Mouse (Mus musculus) heart, postnatal 14 days (tissue): ENCODE measurements around the gene Map7. TPM values are rescaled to one million over a fixed set of nuclear protein-coding genes. Genes with fewer than 3 reads are reported as not detected.

ENCODE experiments used
- DNase-seq, 2 experiments: peaks; one replicate each; pipeline ENCODE4 v3.0.0; 2021 to 2022
- intact Hi-C: fragments of 180-260 bp; cut with DNase I; formaldehyde crosslinking; loops from one replicate; pipeline ENCODE4 v1.15.1; 2025
- total RNA-seq, 2 experiments: library from RNA; stranded (reverse); gene quantifications; 2 replicates each; pipeline ENCODE4 v1.2.3; 2021

Gene Map7
- total RNA-seq, 2 experiments from 2014 or later, result 17.4 to 20.9 TPM

DNA sequence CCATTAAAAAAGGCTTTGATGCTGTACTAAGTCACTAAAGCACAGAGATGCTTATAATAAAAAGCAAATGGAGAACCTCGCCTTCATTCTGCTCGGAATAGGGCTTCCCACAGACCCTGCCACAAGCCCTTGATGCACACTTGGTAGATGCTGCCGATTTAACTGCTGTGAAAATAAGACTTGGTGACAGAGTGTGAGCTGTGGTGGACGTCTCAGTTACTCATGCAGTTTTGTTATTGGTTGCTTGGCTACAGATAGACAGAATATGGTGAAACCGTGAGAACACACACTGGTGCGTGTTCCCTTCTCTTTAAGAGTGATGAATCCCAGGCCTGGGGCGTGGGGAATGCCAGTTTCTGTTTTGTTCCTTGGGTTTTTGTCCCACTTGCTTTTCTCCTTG lies 120.7 kb downstream of the Map7 start:
- DNase-seq, result no peak
- intact Hi-C loops, result no loop called here

DNA sequence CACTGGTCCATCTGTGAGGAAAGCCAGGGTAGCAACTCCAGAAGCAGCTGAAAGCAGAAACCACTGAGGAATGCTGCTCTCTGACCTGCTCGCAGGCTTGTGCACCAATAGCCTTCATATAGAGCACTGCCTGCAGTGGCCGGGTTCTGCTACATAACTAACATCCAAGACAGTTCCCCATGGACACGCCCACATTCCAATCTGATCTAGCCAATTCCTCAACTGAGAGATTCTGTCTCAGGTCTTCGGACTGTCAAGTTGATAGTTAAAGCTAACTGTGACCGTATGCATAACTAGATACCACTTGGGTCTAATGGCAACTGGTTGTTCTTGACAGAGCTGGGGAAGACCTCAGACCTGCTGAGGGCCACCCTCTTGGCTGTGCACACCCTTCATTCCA lies 124.1 kb downstream of the Map7 start:
- intact Hi-C loops, result no loop called here
- DNase-seq, result no peak

DNA sequence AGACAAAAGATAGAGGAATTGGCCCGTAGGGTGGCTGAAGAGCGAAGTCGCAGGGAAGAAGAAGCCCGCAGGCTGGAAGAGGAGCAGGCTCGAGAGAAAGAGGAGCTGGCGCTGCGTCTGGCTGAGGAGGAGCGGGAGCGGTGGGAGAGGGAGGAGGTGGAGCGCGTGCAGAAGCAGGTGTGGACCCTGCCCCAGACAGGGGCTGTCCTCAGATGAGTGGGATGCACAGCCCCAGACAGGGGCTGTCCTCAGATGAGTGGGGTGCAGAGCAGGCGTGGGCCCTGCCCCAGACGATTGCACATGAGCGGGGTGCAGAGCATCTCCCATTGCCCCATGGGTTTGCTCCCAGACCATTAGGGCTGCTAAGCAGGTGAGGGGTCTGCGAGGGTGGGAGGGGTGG lies 125.0 kb downstream of the Map7 start:
- intact Hi-C loops, result no loop called here
- DNase-seq, result no peak

DNA sequence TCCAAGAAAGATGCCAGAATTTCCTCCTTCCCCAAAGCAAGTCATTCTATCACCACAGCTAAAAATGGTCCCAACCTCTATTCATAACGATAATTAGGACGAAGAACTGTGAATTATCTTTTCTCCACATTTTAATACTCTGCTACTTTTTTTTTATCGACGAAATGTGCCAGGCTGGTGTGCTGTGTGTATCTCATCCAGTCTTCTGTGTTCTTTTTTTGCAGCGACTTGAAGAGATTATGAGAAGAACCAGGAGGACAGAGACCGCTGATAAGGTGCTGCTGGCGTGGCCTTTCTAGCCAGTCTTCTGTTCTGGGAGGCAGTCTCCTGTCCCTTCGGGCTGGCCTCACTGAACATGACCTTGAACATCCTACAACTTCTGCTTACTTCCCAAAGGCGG lies 125.8 kb downstream of the Map7 start:
- no peak for DNase-seq
- intact Hi-C loops, result no loop called here

DNA sequence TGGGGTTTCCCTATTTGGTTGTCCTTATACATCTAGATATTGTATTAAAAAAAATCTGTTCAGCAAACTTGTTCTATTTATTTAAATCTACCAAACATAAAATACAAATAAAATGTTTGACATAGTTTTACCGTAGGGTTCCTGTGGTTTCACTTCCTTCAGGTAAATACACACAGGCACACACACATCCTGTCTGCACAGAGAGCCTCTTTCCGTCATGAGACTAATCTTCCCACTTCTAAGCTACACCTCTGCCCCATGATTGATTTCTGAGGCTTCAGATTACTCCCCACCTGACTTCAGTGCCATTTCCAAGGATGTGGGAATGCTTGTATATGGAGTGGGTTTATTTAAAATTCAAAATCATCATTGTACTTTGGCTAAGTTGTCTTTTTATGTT lies 133.2 kb downstream of the Map7 start:
- intact Hi-C loops, result no loop called here
- no peak for DNase-seq

DNA sequence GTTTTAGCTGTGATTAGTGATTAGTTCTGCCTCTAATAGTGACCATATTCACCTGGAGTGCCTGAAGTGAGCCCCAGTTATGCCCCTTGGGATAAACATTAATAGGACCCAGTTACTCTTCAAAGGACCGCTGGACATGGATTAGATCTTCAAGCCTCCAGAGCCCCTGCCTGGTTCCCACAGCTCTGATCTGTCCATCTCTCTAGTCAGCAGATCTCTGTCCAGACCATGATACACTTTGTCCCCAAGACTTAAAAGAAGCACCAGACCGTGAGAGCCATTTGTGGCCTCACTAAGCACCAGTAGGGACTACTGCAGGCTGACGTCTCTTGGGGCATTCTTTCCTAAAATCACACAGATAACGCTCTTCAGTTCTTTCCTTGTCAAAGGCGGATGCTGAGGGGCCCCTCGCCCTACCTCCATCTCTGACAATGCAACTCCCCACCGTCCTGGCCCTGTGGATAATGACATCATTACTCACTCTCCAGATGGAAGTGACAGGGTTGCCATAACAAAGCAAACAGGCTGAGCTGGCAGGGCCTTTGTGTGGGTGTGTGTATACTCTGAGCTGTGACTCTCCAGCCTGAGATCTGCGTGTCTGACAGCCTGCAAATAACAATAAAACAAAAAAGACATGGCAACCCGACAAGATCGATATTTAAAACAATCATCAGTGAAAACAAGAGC lies 137.2 kb downstream of the Map7 start:
- peak; percentile 17 to 18 for DNase-seq
- intact Hi-C loops, result no loop called here

DNA sequence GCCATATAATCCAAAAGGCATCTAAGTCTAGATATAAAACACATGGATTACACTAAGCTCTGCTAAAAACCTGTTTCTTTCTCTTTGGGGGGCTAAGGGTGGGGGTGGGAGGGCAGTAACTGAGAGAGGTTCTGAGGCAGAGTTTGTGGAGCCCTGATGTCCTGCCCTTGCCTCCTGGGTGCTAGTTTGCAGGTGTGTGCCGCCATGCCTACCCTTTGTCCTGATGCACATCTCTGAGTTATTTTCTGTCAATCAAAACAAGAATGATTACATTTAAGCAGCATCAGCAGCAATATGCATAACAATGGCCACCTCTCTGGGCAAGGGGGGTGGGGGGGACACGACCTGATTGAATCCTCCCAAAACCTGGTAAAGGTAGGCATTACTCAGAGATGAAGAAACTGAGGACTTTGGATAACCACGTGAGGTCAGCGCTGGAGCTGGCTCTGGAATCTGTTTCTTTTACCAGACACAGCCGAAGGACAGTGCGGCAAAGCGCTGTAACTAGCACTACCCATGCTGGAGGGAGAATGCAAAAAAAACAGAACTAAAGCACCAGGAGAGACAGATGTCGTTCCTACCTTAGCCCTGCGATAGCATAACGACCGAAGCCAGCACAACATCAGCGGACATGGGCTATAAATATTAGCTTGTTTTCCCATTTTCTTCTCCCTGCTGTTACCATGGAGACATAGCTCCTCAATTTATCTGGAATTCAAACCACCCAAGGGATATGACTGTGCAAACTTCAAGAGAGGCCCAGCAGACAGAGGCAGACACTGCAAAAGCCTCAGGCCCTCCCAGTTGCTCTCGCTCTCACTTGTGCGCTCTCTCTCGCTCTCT lies 137.9 kb downstream of the Map7 start:
- intact Hi-C loops, result no loop called here
- no peak for DNase-seq

DNA sequence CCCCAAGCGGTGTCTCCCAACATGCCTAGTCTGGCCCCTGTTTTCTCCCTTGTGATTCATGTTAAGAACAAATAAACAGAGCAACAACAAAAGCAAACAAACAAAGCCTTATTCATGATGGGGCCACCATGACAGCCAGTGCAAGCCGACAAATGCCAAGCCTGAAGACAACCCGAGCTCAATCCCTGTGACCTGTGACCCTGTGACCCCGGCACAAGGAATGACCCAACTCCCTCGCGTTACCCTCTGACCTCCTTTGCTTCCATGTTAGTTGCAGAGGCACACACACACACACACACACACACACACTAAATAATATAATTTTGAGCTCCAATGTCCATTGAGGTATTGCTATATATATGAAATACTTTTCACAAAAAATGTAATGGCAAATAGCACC lies 139.1 kb downstream of the Map7 start:
- intact Hi-C loops, result no loop called here
- DNase-seq, result no peak

DNA sequence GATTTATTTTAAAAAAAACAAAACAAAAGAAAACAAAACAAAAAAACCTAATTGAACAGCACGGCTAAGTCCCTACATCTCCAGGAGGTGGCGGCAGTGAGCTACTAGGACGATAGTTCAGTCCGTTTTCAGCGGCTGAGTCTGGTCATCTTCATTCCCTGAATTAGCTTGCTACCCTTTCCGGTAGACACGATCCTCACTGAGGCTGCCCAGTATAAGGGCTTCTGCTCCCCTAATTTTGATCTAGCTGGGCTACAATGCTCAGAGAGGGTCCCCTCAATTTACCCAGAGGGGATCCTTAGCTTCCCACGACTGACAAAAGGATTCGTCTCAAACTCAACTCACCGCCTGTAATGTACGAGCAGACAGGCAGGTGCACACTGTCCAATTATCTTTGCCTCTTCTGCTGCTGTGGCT lies 142.2 kb downstream of the Map7 start:
- intact Hi-C loops, result loop anchor here (2.0 to 5.0 kb wide), 3 partner anchors 22 to 657 kb away; partner anchors contain the start of genes Bclaf1 and Mtfr2
- peak; percentile 86 to 91 for DNase-seq

DNA sequence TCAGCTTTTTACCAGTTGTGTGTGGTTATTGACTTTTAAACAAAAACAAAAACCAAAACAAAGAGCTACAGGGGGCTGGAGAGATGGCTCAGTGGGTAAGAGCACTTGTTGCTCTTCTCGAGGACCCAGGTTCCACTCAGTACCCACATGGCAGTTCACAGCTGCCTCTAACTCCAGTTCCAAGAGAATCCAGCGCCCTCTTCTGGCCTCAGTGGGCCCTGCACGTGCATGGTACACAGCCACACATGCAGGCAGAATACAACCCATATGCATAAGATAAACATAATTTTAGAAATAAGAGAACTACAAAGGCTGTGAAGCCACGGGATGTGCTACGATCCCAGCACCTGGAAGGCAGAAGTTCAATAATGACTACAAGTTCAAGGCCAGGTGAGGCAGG lies 147.7 kb downstream of the Map7 start:
- intact Hi-C loops, result no loop called here
- no peak for DNase-seq

DNA sequence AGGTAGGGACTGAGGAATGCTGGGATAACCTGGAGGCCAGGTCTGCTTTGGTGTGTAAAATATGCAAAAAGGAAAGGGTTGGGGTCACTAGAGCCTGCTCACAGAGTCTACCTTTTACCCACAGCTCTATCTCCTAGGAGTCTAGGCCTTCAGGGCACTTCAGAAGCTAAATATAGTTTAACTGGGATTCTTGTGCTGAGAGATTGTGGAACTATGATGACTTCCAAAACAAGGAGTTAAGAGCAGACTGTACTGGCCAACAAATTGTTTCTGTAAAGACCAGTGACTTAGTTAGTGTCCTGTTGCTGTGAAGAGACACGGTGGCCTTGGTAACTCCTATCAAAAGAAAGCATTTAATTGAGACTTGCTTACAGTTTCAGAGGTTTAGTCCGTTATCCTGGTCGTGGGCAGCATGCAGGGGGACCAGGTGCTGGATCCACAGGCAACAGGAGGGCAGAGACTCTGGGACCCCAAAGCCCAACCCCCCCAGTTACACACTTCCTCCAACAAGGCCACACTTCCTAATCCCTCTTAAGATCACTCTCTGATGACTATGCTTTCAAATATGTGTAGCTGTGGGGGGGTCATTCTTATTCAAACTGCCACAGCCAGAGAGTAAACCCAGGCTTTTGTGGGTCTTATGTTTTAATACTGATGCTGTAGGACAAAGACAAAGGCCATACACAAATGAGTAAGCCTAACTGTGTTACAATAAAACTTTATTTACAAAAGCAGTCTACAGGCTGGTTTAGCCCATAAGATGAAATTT lies 150.1 kb downstream of the Map7 start:
- DNase-seq, result no peak

DNA sequence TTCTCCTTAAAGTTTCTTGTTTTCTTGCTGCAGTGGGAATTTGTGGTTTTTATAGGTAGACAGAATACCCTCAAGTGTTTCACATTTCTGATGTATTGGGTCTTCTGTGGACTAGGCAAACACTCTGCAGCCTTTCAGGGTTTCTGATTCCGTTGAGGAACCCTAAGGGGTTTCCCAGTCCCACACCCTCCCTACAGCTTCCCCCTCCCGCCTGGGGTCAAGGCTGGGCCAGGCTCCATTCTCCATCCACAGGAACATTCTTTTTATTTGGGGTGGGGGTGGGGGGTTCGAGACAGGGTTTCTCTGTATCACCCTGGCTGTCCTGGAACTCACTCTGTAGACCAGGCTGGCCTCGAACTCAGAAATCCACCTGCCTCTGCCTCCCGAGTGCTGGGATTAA lies 150.8 kb downstream of the Map7 start:
- no peak for DNase-seq
- intact Hi-C loops, result no loop called here

More for the DNA sequence above, 150.1 kb downstream of the Map7 start:
- intact Hi-C loops, result no loop called here

DNA sequence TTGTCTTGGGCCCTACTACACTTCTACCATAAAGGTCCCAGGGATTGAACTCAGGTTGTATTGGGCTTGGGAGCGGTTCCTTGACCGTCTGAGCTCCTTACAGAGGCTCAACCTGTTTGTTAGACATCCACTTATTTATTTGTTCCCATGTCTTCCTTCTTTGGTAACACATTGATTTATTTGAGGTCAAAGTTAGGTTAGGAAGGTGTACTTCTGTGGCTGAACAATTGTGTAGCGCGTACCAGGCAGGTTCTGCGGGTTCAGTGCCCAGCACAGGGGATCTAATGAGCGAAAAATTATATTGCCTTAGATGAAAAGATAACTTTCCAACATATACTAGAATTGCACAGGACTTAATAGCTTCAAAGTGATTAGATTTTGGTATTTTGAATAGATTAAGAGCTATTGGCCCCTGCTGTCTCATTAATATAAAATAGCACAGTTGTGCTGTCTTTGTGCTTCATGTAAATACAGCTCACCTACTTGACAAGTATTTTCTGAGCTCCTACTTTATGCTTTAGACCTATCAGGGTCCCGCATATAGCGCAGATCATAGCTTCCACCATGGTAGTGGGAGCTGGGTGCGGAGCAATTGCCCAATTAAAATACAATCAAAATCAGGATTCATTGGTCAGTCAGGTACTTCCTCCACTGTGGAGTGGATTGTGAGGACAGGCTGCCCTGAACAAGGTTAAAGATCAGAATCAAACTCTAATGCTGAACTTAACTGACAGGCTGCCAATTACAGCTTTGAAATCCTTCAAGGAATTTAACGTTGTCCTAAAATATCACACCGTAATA lies 162.9 kb downstream of the Map7 start:
- intact Hi-C loops, result loop anchor here (5.0 kb wide), 1 partner anchor 36 kb away; the partner anchor contains the start of gene Mtfr2
- DNase-seq, result peak in 1 of 2 experiments; percentile 25

DNA sequence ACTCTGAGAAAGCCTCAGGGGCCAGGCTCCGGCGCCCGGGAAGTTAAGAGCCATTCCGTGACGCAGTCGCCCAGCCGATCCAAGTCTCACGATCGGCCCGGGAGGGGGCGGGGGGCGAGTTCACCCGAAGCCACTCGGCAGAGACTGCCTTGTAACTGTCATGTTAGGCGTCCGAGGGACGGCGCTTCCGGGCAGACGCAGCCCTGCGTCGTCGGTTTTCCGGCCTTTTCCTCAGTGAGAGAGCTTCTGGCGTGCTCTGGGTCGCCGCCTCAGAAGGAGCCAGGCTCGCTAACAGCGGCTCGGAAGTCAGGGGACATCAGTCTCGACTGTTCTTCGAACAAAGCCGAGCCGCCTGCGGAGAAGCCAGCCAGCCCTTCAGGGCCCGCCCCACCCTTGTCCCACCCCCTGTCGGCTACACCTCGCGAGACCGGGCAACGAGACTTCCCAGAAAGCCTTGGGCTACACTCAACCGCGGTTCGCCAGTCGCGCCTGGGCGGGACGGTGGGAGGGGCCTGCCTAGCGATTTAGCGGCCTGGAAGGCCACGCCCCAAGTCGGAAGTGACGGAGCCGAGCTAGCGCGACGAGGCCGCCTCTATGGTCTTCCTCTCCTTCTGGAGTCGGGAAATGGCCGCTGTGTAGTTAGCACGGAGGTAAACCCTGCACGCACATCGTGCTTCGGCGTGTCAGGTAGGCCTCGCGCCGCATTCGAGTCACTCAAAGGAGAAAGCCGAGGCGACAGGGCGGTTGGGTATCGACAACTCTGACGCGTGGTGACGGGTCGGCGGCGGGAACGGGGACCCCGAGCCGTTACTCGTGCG lies 163.9 kb downstream of the Map7 start, which contains the start of gene Bclaf1:
Bclaf1 (plus strand) TSS at position 552 of the 818 bp plus-strand sequence.
- intact Hi-C loops, result loop anchor here (2.0 to 5.0 kb wide), 2 partner anchors 21 to 35 kb away; partner anchors contain the start of gene Mtfr2

DNA sequence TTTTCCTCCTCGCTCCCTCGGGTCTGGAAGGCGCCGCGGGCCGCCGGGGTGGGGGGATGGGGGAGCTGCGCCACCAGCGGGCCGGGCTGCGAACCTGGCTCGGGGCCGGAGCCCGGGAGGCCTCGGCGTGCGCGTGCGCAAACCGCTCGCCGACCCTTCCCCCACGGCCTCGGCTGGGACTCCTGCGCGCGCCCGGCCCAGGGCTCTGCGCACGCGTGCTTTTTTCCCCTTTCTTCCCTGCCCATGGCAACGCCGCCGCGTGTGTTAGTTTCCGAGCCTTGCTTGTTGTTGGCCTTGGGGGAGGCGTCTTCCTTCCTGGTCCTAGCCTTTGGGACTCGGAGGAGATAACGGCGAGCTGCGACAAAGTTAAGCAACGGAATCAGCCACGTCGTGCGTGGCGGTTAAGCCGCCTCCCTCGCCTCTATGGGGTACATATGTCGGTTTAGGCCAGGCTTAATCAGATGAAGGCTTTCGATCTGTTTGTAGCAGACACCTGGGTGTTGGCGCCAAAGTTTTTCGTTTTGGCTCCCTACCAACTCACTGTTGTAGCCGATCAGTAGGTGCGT lies 164.5 kb downstream of the Map7 start:
- DNase-seq, result peak; percentile 94 to 95
- intact Hi-C loops, result loop anchor here (2.0 to 5.0 kb wide), 2 partner anchors 22 to 34 kb away; partner anchors contain the start of gene Mtfr2

More for the DNA sequence above, 163.9 kb downstream of the Map7 start, which contains the start of gene Bclaf1:
- DNase-seq, result peak; percentile 100

DNA sequence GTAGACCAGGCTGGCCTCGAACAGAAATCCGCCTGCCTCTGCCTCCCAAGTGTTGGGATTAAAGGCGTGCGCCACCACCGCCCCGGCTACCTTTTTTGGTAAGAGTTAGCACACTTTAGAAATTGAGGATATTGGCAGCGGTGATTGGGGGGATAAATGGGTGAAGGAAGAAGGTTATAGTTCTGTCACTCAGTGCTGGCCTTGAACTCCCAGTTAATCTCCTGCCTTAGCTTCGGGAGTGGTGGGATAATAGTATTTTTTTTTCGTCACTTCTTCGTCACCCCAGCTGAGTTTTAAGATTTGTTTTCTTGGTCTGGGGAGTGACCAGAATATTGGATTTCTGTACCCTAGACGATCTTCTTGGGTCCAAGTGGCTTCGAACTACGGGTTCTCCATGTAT lies 165.2 kb downstream of the Map7 start:
- intact Hi-C loops, result loop anchor here (2.0 to 5.0 kb wide), 2 partner anchors 23 to 34 kb away; partner anchors contain the start of gene Mtfr2
- DNase-seq, result no peak

DNA sequence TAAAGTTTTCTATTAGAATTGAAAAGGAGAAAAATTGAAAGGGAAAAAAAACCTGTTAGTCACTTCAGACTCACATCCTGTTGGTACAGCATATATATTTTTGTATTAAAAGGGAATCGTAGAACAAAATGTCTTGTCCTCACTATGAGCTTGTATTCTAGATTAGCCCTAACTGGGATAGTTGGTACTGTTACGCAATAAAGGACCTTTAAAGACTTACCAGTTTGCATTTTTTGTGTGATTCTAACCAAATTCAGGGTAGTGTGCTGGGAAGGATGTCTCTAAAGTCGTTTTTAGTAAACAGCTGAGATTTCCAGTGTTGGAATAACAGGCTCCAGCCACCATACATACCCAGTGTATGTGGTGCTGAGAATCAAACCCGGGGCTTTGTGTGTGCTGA lies 165.7 kb downstream of the Map7 start:
- intact Hi-C loops, result loop anchor here (2.0 to 5.0 kb wide), 2 partner anchors 23 to 33 kb away; partner anchors contain the start of gene Mtfr2
- DNase-seq, result no peak

DNA sequence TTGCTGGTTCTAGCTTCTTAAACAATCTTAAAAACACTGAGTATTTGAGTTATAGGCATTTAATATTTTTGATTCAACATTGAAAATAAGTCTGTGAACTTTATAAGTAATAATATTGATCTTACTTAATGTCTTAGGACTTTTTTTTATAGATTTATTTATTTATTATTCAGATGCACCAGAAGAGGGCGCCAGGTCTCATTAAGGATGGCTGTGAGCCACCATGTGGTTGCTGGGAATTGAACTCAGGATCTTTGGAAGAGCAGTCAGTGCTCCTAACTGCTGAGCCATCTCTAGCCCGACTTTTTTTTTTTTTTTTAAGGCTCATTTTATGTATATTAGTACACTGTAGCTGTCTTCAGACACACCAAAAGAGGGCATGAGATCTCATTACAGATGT lies 166.5 kb downstream of the Map7 start:
- intact Hi-C loops, result loop anchor here (5.0 kb wide), 1 partner anchor 33 kb away; the partner anchor contains the start of gene Mtfr2
- peak; percentile 19 to 21 for DNase-seq
